Mouse (Mus musculus): ENCODE measurements around the gene Epn2. TPM values are rescaled to one million over a fixed set of nuclear protein-coding genes. Genes with fewer than 3 reads are reported as not detected.
A peak's percentile ranks its signal among the peaks of the same experiment; 100 is the strongest.

The Epn2 gene
- polyA plus RNA-seq, 1 experiment from 2014 or later = 28.7 TPM

GRCm38 (mm10) chr11:61519484-61520107 lies 59.9 kb downstream of the Epn2 start:
- H3K9ac ChIP-seq (replicated peaks; ENCODE audit: low read depth, low read length) = no peak overlapping the region
- no peaks in the 10 kb centered on the region for H3K9me3 ChIP-seq (ENCODE audit: control insufficient read depth, low read depth, low read length)
- H3K27me3 ChIP-seq (ENCODE audit: control insufficient read depth, insufficient read depth, low read length) = no peaks in the 10 kb centered on the region
- ATAC-seq (ENCODE audit: insufficient number of reproducible peaks, insufficient read depth, low FRiP score, low read depth) = no peak
- H3K4me3 ChIP-seq (ENCODE audit: low read depth, low read length) = no peak overlapping the region
- 99% methylated on average over 3 of the region's 3 CpGs for WGBS
- no peak overlapping the region for H3K4me2 ChIP-seq (replicated peaks; ENCODE audit: low read depth, low read length)
- no peaks in the 10 kb centered on the region for H3K4me1 ChIP-seq (ENCODE audit: control insufficient read depth, insufficient read depth, low read length)
- peaks cover 30% of the 10 kb centered on the region for H3K36me3 ChIP-seq (ENCODE audit: control insufficient read depth, insufficient read depth, low read length)
- H3K27ac ChIP-seq (ENCODE audit: low read length) = no peak overlapping the region

GRCm38 (mm10) chr11:61518871-61519270 lies 60.6 kb downstream of the Epn2 start:
- Histone ChIP-seq H3K4me1 (ENCODE audit: control insufficient read depth, insufficient read depth, low read length) (no peaks in the 10 kb centered on the region), H3K9ac (replicated peaks; ENCODE audit: low read depth, low read length) (no peak overlapping the region), H3K4me3 (ENCODE audit: low read depth, low read length) (no peak overlapping the region), H3K27ac (ENCODE audit: low read length) (no peak overlapping the region), H3K27me3 (ENCODE audit: control insufficient read depth, insufficient read depth, low read length) (no peaks in the 10 kb centered on the region), H3K9me3 (ENCODE audit: control insufficient read depth, low read depth, low read length) (no peaks in the 10 kb centered on the region), H3K36me3 (ENCODE audit: control insufficient read depth, insufficient read depth, low read length) (peaks cover 30% of the 10 kb centered on the region), H3K4me2 (replicated peaks; ENCODE audit: low read depth, low read length) (no peak overlapping the region)
- WGBS = 88% methylated on average over 3 of the region's 3 CpGs
- ATAC-seq (ENCODE audit: insufficient number of reproducible peaks, insufficient read depth, low FRiP score, low read depth) = no peak

- Histone ChIP-seq H3K9ac (replicated peaks; ENCODE audit: low read depth, low read length) (no peak overlapping the region), H3K27ac (ENCODE audit: low read length) (no peak overlapping the region), H3K36me3 (ENCODE audit: control insufficient read depth, insufficient read depth, low read length) (peaks cover 29% of the 10 kb centered on the region), H3K9me3 (ENCODE audit: control insufficient read depth, low read depth, low read length) (no peaks in the 10 kb centered on the region), H3K27me3 (ENCODE audit: control insufficient read depth, insufficient read depth, low read length) (no peaks in the 10 kb centered on the region), H3K4me2 (replicated peaks; ENCODE audit: low read depth, low read length) (no peak overlapping the region), H3K4me1 (ENCODE audit: control insufficient read depth, insufficient read depth, low read length) (no peaks in the 10 kb centered on the region), H3K4me3 (ENCODE audit: low read depth, low read length) (no peak overlapping the region)
- 81% methylated on average over 1 of the region's 1 CpGs for WGBS
- ATAC-seq (ENCODE audit: insufficient number of reproducible peaks, insufficient read depth, low FRiP score, low read depth) = no peak
These were observed 61.5 kb downstream of the Epn2 start for GRCm38 (mm10) chr11:61517971-61518370.

- Histone ChIP-seq H3K27me3 (ENCODE audit: control insufficient read depth, insufficient read depth, low read length) (no peaks in the 10 kb centered on the region), H3K36me3 (ENCODE audit: control insufficient read depth, insufficient read depth, low read length) (peaks cover 17% of the 10 kb centered on the region), H3K9ac (replicated peaks; ENCODE audit: low read depth, low read length) (no peak overlapping the region), H3K4me2 (replicated peaks; ENCODE audit: low read depth, low read length) (no peak overlapping the region), H3K9me3 (ENCODE audit: control insufficient read depth, low read depth, low read length) (no peaks in the 10 kb centered on the region), H3K4me3 (ENCODE audit: low read depth, low read length) (no peak overlapping the region), H3K27ac (ENCODE audit: low read length) (no peak overlapping the region), H3K4me1 (ENCODE audit: control insufficient read depth, insufficient read depth, low read length) (no peaks in the 10 kb centered on the region)
- ATAC-seq (ENCODE audit: insufficient number of reproducible peaks, insufficient read depth, low FRiP score, low read depth) = no peak
- 42% methylated on average over 3 of the region's 3 CpGs for WGBS
These were observed 64.5 kb downstream of the Epn2 start for GRCm38 (mm10) chr11:61514953-61515352.

- peak within 1 kb of the TSS; percentile 62 for H3K4me3 ChIP-seq (ENCODE audit: low read depth, low read length)
- WGBS = under 1% methylated on average over 39 of the region's 39 CpGs
- no peaks in the 10 kb centered on the region; the same call in 1 of the 2 replicates for H3K36me3 ChIP-seq (ENCODE audit: control insufficient read depth, insufficient read depth, low read length)
- H3K9ac ChIP-seq (replicated peaks; ENCODE audit: low read depth, low read length) = peak within 1 kb of the TSS; percentile 45
- peak; percentile 86 for ATAC-seq (ENCODE audit: insufficient number of reproducible peaks, insufficient read depth, low FRiP score, low read depth)
- H3K27ac ChIP-seq (ENCODE audit: low read length) = 0 out of 2 replicates have a peak within 1 kb of the TSS, but pooled peaks have one; percentile 22
- H3K4me1 ChIP-seq (ENCODE audit: control insufficient read depth, insufficient read depth, low read length) = peaks cover 6% of the 10 kb centered on the region; the same call in 1 of the 2 replicates
- H3K4me2 ChIP-seq (replicated peaks; ENCODE audit: low read depth, low read length) = peak within 1 kb of the TSS; percentile 68
- no peaks in the 10 kb centered on the region for H3K9me3 ChIP-seq (ENCODE audit: control insufficient read depth, low read depth, low read length)
- H3K27me3 ChIP-seq (ENCODE audit: control insufficient read depth, insufficient read depth, low read length) = no peaks in the 10 kb centered on the region
These were observed 74.7 kb downstream of the Epn2 start, which contains the start of gene B9d1 for GRCm38 (mm10) chr11:61504713-61505257. Gene B9d1, plus strand, starts transcription at chr11:61505144.

GRCm38 (mm10) chr11:61503933-61504332 lies 75.6 kb downstream of the Epn2 start:
- H3K9ac ChIP-seq (replicated peaks; ENCODE audit: low read depth, low read length) = no peak overlapping the region
- no peak overlapping the region for H3K4me2 ChIP-seq (replicated peaks; ENCODE audit: low read depth, low read length)
- no peak overlapping the region for H3K27ac ChIP-seq (ENCODE audit: low read length)
- no peak overlapping the region for H3K4me3 ChIP-seq (ENCODE audit: low read depth, low read length)
- H3K27me3 ChIP-seq (ENCODE audit: control insufficient read depth, insufficient read depth, low read length) = no peaks in the 10 kb centered on the region
- no peaks in the 10 kb centered on the region for H3K9me3 ChIP-seq (ENCODE audit: control insufficient read depth, low read depth, low read length)
- peaks cover 6% of the 10 kb centered on the region; the same call in 1 of the 2 replicates for H3K4me1 ChIP-seq (ENCODE audit: control insufficient read depth, insufficient read depth, low read length)
- no peaks in the 10 kb centered on the region; the same call in 1 of the 2 replicates for H3K36me3 ChIP-seq (ENCODE audit: control insufficient read depth, insufficient read depth, low read length)
- 78% methylated on average over 8 of the region's 8 CpGs for WGBS
- ATAC-seq (ENCODE audit: insufficient number of reproducible peaks, insufficient read depth, low FRiP score, low read depth) = no peak

- 62% methylated on average over 6 of the region's 6 CpGs for WGBS
- no peak overlapping the region for H3K27ac ChIP-seq (ENCODE audit: low read length)
These were observed 80.6 kb downstream of the Epn2 start for GRCm38 (mm10) chr11:61498736-61499504.

GRCm38 (mm10) chr11:61497490-61497889 lies 82.0 kb downstream of the Epn2 start:
- H3K4me3 ChIP-seq (ENCODE audit: low read depth, low read length) = no peak overlapping the region
- ATAC-seq (ENCODE audit: insufficient number of reproducible peaks, insufficient read depth, low FRiP score, low read depth) = no peak
- H3K9ac ChIP-seq (replicated peaks; ENCODE audit: low read depth, low read length) = no peak overlapping the region
- H3K27ac ChIP-seq (ENCODE audit: low read length) = no peak overlapping the region
- no peaks in the 10 kb centered on the region for H3K36me3 ChIP-seq (ENCODE audit: control insufficient read depth, insufficient read depth, low read length)
- H3K4me1 ChIP-seq (ENCODE audit: control insufficient read depth, insufficient read depth, low read length) = peaks cover 8% of the 10 kb centered on the region; the same call in 1 of the 2 replicates
- H3K9me3 ChIP-seq (ENCODE audit: control insufficient read depth, low read depth, low read length) = no peaks in the 10 kb centered on the region
- no peaks in the 10 kb centered on the region for H3K27me3 ChIP-seq (ENCODE audit: control insufficient read depth, insufficient read depth, low read length)
- WGBS = 72% methylated on average over 1 of the region's 1 CpGs
- H3K4me2 ChIP-seq (replicated peaks; ENCODE audit: low read depth, low read length) = no peak overlapping the region

More at GRCm38 (mm10) chr11:61498736-61499504, 80.6 kb downstream of the Epn2 start:
- ATAC-seq (ENCODE audit: insufficient number of reproducible peaks, insufficient read depth, low FRiP score, low read depth) = no peak
- Histone ChIP-seq H3K36me3 (ENCODE audit: control insufficient read depth, insufficient read depth, low read length) (no peaks in the 10 kb centered on the region), H3K27me3 (ENCODE audit: control insufficient read depth, insufficient read depth, low read length) (no peaks in the 10 kb centered on the region), H3K9me3 (ENCODE audit: control insufficient read depth, low read depth, low read length) (no peaks in the 10 kb centered on the region), H3K4me1 (ENCODE audit: control insufficient read depth, insufficient read depth, low read length) (no peaks in the 10 kb centered on the region; the same call in 1 of the 2 replicates), H3K9ac (replicated peaks; ENCODE audit: low read depth, low read length) (no peak overlapping the region), H3K4me2 (replicated peaks; ENCODE audit: low read depth, low read length) (no peak overlapping the region), H3K4me3 (ENCODE audit: low read depth, low read length) (no peak overlapping the region)
